Mouse (Mus musculus) bone marrow macrophage, adult 2 months (primary cell): Measurements from ENCODE around the gene Slc41a2.

Experiments used
- CTCF ChIP-seq: IDR thresholded peaks from 2 replicates; pipeline ENCODE4 v1.5.1; 2012; ENCODE audit warnings: low read depth, mild to moderate bottlenecking, low read length, moderate library complexity
- POLR2A ChIP-seq: IDR thresholded peaks from 2 replicates; pipeline ENCODE4 v1.6.1; 2012; ENCODE audit warnings: mild to moderate bottlenecking, low read depth, low read length, borderline replicate concordance

GRCm38 (mm10) chr10:83313033-83313432 is 24.6 kb downstream of the Slc41a2 start:
- TF ChIP-seq CTCF (no peak), POLR2A (no peak)
